Mouse (Mus musculus) hematopoietic stem cell, adult 5-6 weeks (primary cell): Measurements from ENCODE around the gene Susd1. TPM values are rescaled to one million over a fixed set of nuclear protein-coding genes. Genes with fewer than 3 reads are reported as not detected.
A peak's percentile ranks its signal among the peaks of the same experiment; 100 is the strongest.

Source experiments
- ATAC-seq, 2 experiments: fragments of 125-278 bp in 1 of 2; replicated peaks in 1 of 2; 2 replicates each; pipeline ENCODE4 v1.8.0; 2016 to 2017; ENCODE audit warnings: inconsistent platforms in 2 of 2, mild to moderate bottlenecking in 2 of 2, moderate number of reproducible peaks in 2 of 2, low read depth in 1 of 2, moderate TSS enrichment in 1 of 2; ENCODE audit not compliant: low FRiP score in 2 of 2, poor library complexity in 2 of 2, severe bottlenecking in 2 of 2, insufficient read depth in 1 of 2, low TSS enrichment in 1 of 2
- total RNA-seq: library from RNA; stranded (forward); fragments of 172-1452, 232-1000 nt; gene quantifications from 2 replicates; pipeline ENCODE4 v1.2.3, GENCODE M21; 2017

Susd1 gene
- total RNA-seq, 1 experiment from 2014 or later: 131 TPM

DNA sequence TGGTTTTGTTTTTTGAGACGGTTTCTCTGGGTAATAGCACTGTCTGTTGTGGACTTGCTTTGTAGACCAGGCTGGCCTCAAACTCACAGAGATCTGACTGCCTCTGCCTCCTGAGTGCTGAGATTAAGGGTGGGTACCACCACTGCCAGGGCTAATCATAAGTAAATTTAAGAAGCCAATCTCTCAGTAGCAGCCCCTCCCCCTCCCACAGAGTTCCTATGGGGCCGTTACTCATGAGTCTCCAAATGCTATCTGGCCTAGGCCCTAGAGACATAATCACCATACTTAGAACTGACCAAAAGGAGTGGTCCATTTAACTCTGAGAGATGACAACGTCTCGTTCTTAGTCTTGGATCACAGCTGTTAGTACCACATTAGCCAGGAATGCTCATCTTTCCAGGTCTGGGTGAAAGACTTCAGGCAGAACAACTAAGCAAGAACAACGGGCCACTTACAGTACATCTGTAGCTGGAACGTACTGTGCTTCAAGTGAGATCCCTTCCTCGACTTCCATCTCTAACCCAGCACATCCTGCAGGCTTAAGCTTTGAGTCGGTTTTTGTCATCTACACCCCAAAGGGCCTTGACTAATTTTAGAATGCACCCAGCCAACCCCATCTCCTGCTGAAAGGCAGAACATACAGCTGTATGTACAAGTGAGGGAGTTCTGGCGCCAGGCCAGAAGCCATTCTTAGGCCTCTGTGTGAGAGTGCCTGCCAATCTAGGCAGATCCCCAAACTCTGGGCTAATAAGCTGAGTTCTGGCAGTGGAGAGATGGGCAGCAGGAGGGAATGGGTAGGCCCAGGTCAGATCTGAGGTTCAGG lies 102.6 kb downstream of the Susd1 start:
- ATAC-seq: no peak

DNA sequence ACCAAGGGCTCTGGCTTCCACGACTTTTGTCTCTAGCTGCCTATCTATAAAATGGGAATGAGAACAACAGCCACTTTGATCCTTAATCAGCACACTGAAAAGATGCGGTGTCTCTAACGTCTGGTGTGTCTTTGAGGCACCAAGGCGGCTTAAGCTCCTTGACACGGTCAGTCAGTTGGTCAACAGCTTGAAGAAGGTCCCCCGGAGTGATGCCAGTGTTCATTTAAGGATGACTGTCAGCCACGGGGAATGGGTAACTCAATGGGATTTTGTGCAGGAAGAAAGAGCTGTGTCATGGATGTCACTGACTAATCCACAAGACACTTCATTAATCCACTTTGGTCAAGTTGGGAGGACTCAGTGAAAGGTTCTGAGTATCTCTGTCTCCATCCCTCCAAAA lies 103.3 kb downstream of the Susd1 start:
- no peak for ATAC-seq

DNA sequence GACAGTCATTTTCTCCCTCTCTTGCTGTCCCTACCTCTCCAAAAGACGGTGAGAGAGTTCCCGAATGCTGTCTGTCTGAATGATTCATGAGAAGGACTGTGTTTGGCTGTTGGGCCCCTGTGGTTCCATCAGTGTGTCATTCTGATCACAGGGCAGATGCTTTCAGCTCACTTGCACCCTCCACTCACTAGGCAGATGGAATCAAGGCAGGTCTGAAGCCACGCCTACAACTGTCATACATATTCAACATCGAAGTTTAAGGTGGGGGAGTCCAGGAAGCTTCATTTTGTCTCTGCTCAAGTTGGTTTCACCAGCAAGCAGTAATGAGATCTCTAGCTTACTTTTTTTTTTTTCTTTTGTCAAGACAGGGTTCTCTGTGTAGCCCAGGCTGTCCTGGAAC lies 104.2 kb downstream of the Susd1 start:
- ATAC-seq: no peak

DNA sequence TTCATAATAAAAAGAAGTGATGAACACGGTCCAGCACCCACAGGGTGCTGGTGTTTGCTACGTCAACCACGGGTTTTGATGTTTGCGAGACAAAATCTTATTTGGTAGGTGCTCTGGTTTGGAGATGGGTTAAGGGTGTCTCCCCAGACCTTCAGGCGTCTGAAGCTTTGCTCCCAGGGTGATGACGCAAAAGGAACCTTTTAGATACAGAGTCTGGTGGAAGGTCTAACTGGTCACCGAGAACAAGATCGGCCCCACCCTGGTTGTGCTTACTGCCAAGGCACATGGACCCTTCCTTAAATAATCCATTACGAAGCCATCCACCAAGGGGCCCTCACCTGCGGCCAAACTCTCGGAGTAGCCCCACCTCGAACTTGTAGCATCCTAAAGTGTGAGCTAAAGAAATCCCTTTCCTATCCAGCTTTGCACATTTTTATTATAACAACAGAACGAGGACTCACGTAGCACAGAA lies 105.0 kb downstream of the Susd1 start:
- ATAC-seq: no peak

DNA sequence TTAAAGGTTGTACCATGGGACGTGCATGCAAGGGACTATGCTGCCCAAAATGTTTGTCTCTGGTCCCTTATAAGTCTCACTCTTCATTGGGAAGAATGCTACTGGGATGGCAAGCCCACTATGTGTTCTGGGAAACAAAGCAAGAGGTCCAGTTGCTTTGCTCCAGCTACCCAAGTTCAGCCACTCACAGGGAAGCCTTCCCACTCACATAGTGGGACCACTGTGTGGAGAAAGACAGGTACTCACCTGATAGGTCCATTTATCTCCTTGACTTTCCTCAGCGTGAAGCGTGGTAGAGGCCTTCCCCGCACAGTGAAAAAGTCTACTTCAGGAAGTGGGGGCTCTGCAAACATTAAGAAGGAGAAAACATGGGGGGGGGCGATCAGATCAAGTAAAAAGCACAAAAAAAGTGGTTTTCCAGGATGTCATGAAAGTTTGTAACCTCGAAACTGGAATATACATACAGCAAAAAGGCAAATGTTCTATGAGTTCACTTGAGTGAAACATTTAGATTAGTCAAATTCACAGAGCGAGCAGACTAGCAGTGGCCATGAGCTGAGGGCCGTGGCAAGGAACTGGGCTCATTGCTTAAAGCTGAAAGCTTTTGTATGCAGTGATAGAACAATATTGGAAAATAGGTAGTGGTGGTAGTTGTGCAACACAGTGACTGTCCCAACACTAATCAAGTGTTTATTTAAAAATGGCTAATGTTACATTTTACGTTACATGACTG lies 105.6 kb downstream of the Susd1 start:
- no peak for ATAC-seq

DNA sequence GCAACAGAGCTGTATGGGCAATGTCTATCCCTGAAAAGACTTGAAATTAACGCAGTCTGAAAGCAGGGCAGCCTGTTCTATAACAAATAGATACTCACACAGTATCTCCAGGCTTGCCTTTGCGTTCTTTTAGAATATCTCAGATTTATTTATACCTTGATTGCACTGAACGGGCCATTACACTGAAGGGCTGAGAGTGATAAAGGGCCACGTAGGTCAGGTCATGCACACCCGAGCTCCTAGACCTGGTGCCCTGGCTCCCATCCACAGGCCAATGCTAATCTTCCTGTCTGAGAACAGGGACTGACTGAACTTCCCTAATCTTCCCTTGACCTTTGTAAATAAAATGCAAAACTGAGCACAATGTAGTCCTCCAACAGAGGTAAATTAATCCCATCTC lies 106.3 kb downstream of the Susd1 start:
- peak in 1 of 2 experiments; percentile 3; a peak in 1 of 4 replicates for ATAC-seq

DNA sequence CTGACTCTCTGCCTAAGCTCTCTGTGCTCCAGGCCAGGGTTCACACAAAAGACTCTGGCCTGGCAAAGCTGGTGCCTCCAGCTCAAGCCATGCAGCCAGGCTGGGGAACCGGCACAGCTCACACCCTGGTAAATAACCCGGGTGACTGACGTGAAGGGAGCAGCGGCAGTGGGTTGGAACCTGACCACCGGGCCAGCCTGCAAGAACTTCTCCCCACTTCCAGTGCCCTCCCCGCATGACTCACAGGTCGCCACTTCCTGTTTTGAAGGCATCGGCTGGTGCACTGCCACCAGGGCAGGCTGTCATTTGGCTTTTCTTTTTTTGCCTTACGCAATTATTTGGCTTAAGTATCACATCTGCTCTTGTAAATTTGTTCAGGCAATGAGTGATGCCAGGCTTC lies 106.8 kb downstream of the Susd1 start:
- peak; percentile 98 for ATAC-seq

DNA sequence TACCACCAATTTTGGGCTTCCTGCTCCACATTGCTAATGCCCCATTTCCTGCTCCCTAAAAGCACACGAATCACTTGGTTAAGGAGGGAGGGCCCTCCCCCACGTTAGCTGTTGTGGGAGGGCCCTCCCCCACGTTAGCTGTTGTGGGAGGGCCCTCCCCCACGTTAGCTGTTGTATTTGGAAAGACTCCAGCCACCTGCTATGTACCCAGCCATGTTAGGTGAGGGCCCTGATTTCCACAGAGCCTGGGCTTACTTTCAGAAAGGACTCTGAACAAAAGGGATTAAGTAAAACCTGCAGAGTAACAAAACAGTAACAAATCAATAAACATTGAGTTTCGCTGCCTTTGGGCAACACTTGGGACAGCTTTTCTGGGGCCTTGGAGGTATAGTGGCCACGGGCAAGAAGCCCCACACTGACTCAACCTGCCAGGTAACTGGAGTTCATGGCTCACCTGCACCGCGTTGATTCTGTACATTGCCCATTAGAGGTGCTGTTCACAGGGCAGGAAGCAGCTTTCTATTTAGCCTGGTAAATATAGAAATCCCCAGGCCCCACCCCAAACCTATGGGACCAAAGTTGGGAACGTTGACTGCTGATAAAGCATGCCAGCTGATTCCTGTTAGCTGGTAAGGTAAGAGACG lies 107.3 kb downstream of the Susd1 start:
- no peak; a peak in 1 of 4 replicates for ATAC-seq

DNA sequence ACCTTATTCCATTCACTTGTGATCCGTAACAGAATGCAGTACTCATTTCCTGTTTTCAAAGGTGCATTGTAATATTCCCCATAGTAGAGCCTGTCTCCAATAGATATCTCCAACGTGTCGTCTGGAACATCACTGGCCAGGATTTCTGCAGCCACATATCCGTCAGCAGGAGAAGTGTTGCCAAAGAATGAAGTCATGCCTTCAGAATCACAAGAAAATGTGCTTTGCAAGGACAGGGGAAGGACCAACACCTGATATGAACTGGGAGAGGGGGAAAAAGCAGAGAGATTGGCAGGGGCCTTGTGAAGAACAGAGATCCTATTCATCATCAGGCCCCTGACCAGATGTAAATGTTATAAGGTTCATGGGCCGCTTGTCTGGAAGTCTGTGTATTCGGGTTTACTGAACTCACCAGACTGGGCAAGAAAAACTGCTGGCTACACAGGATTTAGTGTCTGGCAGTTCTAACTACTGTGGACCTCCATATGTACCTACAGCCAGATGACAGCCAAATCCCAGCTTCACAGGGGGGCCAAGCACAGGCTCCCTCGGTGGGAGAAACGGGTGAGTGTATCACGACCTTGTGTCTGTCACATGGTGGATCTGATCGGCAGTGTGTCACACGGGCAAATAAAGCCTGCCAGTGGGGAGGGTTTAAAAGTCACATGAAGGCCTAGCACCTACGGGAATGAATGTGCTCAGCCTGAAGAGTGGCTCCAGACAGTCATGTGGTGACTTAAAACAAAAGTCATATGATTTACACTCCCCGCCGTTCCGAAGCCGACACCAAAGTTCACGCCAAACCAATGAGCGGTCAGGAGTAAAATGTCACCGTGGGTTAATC lies 108.8 kb downstream of the Susd1 start:
- no peak for ATAC-seq

DNA sequence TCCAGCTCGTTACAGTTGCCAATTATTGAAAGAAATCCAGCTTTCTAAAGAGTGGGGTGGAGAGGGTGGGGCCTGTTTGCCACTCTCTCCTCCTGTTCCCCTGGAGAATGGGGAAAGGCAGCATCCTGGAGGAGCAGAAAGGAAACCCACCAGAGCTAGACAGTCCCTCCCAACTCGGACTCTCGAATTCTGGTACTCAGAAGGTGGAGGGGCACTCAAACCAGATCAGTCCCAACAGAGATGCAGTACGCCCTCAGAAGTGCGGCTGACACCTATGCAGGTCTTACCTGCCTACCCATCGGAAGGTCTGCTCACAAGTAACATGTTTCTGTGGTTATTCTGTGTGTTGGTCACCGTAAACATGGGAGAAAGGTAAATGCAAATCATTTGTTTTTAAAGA lies 109.6 kb downstream of the Susd1 start:
- no peak for ATAC-seq

DNA sequence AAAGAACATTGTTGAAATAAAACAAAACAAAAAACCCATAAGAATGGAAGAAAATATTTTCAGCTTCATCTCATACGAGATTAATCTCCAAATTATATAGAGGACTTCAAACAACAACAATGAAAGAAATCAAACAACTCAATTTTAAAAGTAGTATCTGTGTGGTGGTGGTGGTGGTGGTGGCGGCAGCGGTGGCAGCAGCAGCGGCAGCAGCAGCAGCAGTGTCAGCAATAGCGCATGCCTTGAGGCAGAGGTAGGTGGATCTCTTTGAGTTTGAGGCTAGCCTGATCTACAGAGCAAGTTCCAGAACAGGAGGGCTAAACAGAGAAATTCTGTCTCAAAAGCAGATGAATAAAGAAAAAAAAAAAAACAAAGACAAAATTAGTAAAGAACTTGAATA lies 110.4 kb downstream of the Susd1 start:
- no peak for ATAC-seq

DNA sequence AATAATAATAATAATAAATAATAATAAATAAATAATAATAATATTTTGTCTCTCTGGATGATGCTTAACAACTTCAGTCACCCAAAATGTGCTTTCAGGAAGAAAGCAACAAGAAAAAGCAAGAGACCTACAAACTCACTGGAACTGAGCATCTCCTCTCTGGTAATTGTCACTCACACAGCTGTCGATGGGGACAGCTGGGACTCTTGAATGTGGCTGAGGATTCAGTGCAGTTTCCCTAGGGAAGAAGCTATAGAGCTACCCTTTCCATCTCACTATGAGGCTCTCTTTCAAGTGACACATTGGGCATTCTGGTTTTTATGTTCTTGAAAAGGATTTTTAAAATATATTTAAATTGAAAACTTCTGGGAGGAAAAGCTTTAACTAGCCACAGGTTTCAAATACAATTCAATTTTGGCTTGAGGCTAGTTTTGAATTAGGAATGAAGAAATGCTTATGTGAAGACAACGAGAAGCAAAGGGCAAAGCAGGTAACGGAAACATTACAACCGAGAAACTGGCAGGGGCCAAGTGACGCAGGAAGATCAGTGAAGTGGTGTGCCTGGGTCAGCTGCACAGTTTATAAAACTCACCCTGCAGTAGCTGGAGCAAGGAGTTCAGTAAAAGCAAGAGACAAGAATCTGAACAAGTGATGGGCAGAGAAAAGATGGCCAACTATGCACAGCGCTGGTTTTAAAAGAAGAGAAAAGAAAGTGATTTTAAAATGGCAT lies 112.2 kb downstream of the Susd1 start:
- no peak for ATAC-seq

DNA sequence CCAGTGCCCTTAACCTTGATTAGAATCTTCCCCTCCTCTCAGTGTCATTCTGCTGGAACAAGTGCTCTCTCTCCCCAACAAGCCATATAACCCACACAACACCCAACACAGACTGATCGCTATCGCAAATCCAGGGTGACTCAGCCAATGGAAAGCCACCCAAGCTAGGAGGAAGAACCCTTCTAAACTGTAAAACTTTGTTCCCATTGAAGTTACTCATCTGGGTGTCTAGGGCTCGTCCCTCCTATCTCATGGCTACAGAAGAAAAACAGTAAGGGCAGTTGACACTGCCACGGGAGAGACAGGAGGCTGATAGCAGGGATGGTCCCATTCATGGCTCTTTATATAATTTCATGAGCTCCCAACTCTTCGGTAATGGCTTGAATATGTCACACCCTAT lies 114.1 kb downstream of the Susd1 start:
- peak in 1 of 2 experiments; percentile 20; a peak in 1 of 4 replicates for ATAC-seq

DNA sequence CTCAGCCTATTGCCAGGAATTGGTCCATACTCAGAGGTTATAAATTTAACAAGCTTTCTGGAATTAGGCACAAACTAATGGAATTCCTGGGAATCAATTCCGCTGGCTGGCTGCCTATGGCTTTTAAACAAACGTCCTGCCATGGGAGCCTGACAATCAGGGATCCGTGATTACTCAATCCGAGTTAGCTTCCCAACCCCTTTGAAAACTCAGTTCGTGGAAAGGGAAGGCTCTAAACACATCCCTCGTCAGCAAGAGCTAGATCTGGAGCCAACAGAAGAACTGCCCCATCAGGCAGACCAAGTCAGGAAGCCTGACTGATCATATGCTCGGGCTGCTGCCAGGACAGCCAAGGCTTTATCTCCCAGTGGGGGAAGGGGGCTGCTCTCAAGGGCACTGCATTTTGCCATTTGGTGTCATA lies 115.2 kb downstream of the Susd1 start:
- no peak for ATAC-seq

DNA sequence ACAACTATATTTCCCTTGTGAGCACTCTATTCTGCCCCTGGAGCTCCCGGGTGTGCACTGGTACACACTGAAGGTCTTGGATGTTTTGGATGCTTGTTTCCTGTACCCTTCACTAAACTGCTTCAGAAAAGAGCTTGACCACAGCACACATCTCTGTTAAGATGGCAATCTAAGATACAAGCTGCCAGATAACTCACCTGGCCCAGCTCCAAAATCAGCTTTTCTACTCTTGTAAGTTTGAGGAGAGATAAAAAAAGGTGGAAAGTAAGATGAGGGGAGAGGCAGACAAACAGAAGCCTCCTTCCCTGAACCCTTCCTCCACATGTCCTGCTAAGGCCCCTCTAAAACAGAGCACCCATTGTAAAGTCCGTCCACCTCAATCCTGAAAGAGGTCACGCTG lies 115.7 kb downstream of the Susd1 start:
- ATAC-seq: no peak

DNA sequence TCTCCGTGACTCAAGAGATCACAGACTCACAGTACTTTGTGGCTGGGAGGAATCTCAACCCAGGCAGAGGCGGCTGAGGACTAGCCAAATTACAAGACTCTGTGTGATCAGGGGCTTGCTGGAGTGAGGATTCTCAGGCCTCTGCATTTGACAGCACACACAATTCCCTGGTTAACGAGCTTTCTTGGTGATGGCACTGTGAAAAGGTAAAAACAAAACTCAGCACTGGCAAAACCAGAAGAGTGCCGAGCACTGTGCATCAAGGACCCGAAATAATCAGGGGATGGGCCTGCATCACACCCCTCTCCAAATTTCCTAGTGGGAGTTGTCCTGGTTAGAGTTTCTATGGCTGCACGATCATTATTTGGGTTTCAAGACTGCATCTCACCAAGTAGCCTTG lies 116.4 kb downstream of the Susd1 start:
- 0 out of 4 replicates have a peak, but pooled peaks of 1 of the 2 experiments have one; percentile 22 for ATAC-seq
